Mouse (Mus musculus): ENCODE data around the gene Degs1. TPM values are rescaled to one million over a fixed set of nuclear protein-coding genes. Genes with fewer than 3 reads are reported as not detected.
"Not testable (repeated sequence)": the region's sequence is repeated elsewhere in the genome, so short reads cannot be mapped to it uniquely, and the experiment has no call there.

Degs1 gene
- total and polyA plus RNA-seq, 3 experiments, result 50.3 to 54.1 (median 51.0) TPM

GRCm38 (mm10) chr1:182297821-182298220, 15.2 kb upstream of the Degs1 start:
- WGBS, result 96% methylated on average over 5 of the region's 5 CpGs
- intact Hi-C loops (cut with DNase I), result no loop called here

GRCm38 (mm10) chr1:182297246-182297645, 14.6 kb upstream of the Degs1 start:
- no peak overlapping the region for H3K9ac ChIP-seq (ENCODE audit: low read depth, low read length)
- H3K79me2 ChIP-seq (replicated peaks; ENCODE audit: control insufficient read depth, insufficient read depth, low read length), result no peaks in the 10 kb centered on the region
- intact Hi-C loops (cut with DNase I), result no loop called here
- H3K27ac ChIP-seq, result no peak overlapping the region
- no peak for DNase-seq
- no peaks in the 10 kb centered on the region for H3K27me3 ChIP-seq (ENCODE audit: control insufficient read depth, insufficient read depth, low read length)
- no peak for TF ChIP-seq POLR2A (IDR thresholded peaks at IDR 0.05; ENCODE audit: insufficient read depth, low read depth, low read length)
- TF ChIP-seq EP300 (IDR thresholded peaks at IDR 0.05; ENCODE audit: insufficient read depth, low read depth, low read length), result no peak
- no peak for TF ChIP-seq CTCF (IDR thresholded peaks at IDR 0.05)
- no peaks in the 10 kb centered on the region for H3K4me1 ChIP-seq (ENCODE audit: control insufficient read depth, insufficient read depth, low read length)
- 88% methylated on average over 3 of the region's 3 CpGs for WGBS
- H3K4me3 ChIP-seq, result no peak overlapping the region
- no peaks in the 10 kb centered on the region for H3K36me3 ChIP-seq (ENCODE audit: control insufficient read depth, insufficient read depth, low read length)

More at GRCm38 (mm10) chr1:182297821-182298220, 15.2 kb upstream of the Degs1 start:
- H3K36me3 ChIP-seq (ENCODE audit: control insufficient read depth, insufficient read depth, low read length), result no peaks in the 10 kb centered on the region
- no peaks in the 10 kb centered on the region for H3K4me1 ChIP-seq (ENCODE audit: control insufficient read depth, insufficient read depth, low read length)
- no peak overlapping the region for H3K9ac ChIP-seq (ENCODE audit: low read depth, low read length)
- H3K27ac ChIP-seq, result no peak overlapping the region
- DNase-seq, result no peak
- no peaks in the 10 kb centered on the region for H3K79me2 ChIP-seq (replicated peaks; ENCODE audit: control insufficient read depth, insufficient read depth, low read length)
- TF ChIP-seq EP300 (IDR thresholded peaks at IDR 0.05; ENCODE audit: insufficient read depth, low read depth, low read length) (no peak), POLR2A (IDR thresholded peaks at IDR 0.05; ENCODE audit: insufficient read depth, low read depth, low read length) (no peak), CTCF (IDR thresholded peaks at IDR 0.05) (no peak)
- no peak overlapping the region for H3K4me3 ChIP-seq
- H3K27me3 ChIP-seq (ENCODE audit: control insufficient read depth, insufficient read depth, low read length), result no peaks in the 10 kb centered on the region

- intact Hi-C loops (cut with DNase I), result no loop called here
- no peak for DNase-seq
- 83% methylated on average over 6 of the region's 6 CpGs for WGBS
- H3K79me2 ChIP-seq (replicated peaks; ENCODE audit: control insufficient read depth, insufficient read depth, low read length), result no peaks in the 10 kb centered on the region
- H3K9ac ChIP-seq (ENCODE audit: low read depth, low read length), result no peak overlapping the region
- no peak overlapping the region for H3K4me3 ChIP-seq
- TF ChIP-seq POLR2A (IDR thresholded peaks at IDR 0.05; ENCODE audit: insufficient read depth, low read depth, low read length), result no peak
- no peak for TF ChIP-seq CTCF (IDR thresholded peaks at IDR 0.05)
- no peak for TF ChIP-seq EP300 (IDR thresholded peaks at IDR 0.05; ENCODE audit: insufficient read depth, low read depth, low read length)
- H3K36me3 ChIP-seq (ENCODE audit: control insufficient read depth, insufficient read depth, low read length), result no peaks in the 10 kb centered on the region
- H3K4me1 ChIP-seq (ENCODE audit: control insufficient read depth, insufficient read depth, low read length), result no peaks in the 10 kb centered on the region
- no peaks in the 10 kb centered on the region for H3K27me3 ChIP-seq (ENCODE audit: control insufficient read depth, insufficient read depth, low read length)
- no peak overlapping the region for H3K27ac ChIP-seq
Measured at GRCm38 (mm10) chr1:182296816-182297215, 14.2 kb upstream of the Degs1 start.

GRCm38 (mm10) chr1:182296141-182296540, 13.5 kb upstream of the Degs1 start:
- Histone ChIP-seq H3K79me2 (replicated peaks; ENCODE audit: control insufficient read depth, insufficient read depth, low read length) (no peaks in the 10 kb centered on the region), H3K4me3 (no peak overlapping the region), H3K9ac (ENCODE audit: low read depth, low read length) (no peak overlapping the region), H3K27ac (no peak overlapping the region), H3K36me3 (ENCODE audit: control insufficient read depth, insufficient read depth, low read length) (no peaks in the 10 kb centered on the region), H3K4me1 (ENCODE audit: control insufficient read depth, insufficient read depth, low read length) (no peaks in the 10 kb centered on the region), H3K27me3 (ENCODE audit: control insufficient read depth, insufficient read depth, low read length) (no peaks in the 10 kb centered on the region)
- 82% methylated on average over 6 of the region's 6 CpGs for WGBS
- TF ChIP-seq POLR2A (IDR thresholded peaks at IDR 0.05; ENCODE audit: insufficient read depth, low read depth, low read length), result no peak
- no peak for TF ChIP-seq CTCF (IDR thresholded peaks at IDR 0.05)
- no peak for TF ChIP-seq EP300 (IDR thresholded peaks at IDR 0.05; ENCODE audit: insufficient read depth, low read depth, low read length)
- DNase-seq, result no peak
- intact Hi-C loops (cut with DNase I), result no loop called here

GRCm38 (mm10) chr1:182292291-182292690, 9.7 kb upstream of the Degs1 start:
- H3K36me3 ChIP-seq (ENCODE audit: control insufficient read depth, insufficient read depth, low read length), result no peaks in the 10 kb centered on the region
- no peak overlapping the region for H3K9ac ChIP-seq (ENCODE audit: low read depth, low read length)
- intact Hi-C loops (cut with DNase I), result no loop called here
- DNase-seq, result no peak
- no peaks in the 10 kb centered on the region for H3K79me2 ChIP-seq (replicated peaks; ENCODE audit: control insufficient read depth, insufficient read depth, low read length)
- H3K27ac ChIP-seq, result no peak overlapping the region
- TF ChIP-seq POLR2A (IDR thresholded peaks at IDR 0.05; ENCODE audit: insufficient read depth, low read depth, low read length) (no peak), EP300 (IDR thresholded peaks at IDR 0.05; ENCODE audit: insufficient read depth, low read depth, low read length) (no peak), CTCF (IDR thresholded peaks at IDR 0.05) (no peak)
- 54% methylated on average over 4 of the region's 4 CpGs for WGBS
- no peaks in the 10 kb centered on the region for H3K27me3 ChIP-seq (ENCODE audit: control insufficient read depth, insufficient read depth, low read length)
- no peaks in the 10 kb centered on the region for H3K4me1 ChIP-seq (ENCODE audit: control insufficient read depth, insufficient read depth, low read length)
- no peak overlapping the region for H3K4me3 ChIP-seq

DNA sequence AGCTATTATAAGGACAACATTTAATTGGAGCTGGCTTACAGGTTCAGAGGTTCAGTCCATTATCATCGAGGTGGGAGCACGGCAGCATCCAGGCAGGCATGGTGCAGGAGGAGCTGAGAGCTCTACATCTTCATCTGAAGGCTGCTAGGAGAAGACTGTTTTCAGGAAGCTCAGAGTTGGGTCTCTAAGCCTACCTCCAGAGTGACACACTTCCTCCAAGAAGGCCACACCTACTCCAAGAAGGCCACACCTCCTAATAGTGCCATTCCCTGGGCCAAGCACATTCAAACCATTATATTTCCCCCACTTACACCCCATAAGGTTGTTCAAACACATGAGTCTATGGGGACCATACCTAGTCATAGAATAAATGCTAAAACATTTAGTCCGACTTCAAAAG, 8.1 kb upstream of the Degs1 start:
- 94% methylated on average over 3 of the region's 3 CpGs for WGBS
- H3K36me3 ChIP-seq (ENCODE audit: control insufficient read depth, insufficient read depth, low read length); H3K4me3 ChIP-seq; H3K27me3 ChIP-seq (ENCODE audit: control insufficient read depth, insufficient read depth, low read length); H3K79me2 ChIP-seq (replicated peaks; ENCODE audit: control insufficient read depth, insufficient read depth, low read length); H3K9ac ChIP-seq (ENCODE audit: low read depth, low read length); H3K27ac ChIP-seq; H3K4me1 ChIP-seq (ENCODE audit: control insufficient read depth, insufficient read depth, low read length); DNase-seq; intact Hi-C loops (cut with DNase I): not testable (repeated sequence)

Data from heart, adult 2 months (tissue).